Mouse (Mus musculus): ENCODE data around the gene Kat8.
"Not testable (repeated sequence)": the region's sequence is repeated elsewhere in the genome, so short reads cannot be mapped to it uniquely, and the experiment has no call there.

Gene Kat8

DNA sequence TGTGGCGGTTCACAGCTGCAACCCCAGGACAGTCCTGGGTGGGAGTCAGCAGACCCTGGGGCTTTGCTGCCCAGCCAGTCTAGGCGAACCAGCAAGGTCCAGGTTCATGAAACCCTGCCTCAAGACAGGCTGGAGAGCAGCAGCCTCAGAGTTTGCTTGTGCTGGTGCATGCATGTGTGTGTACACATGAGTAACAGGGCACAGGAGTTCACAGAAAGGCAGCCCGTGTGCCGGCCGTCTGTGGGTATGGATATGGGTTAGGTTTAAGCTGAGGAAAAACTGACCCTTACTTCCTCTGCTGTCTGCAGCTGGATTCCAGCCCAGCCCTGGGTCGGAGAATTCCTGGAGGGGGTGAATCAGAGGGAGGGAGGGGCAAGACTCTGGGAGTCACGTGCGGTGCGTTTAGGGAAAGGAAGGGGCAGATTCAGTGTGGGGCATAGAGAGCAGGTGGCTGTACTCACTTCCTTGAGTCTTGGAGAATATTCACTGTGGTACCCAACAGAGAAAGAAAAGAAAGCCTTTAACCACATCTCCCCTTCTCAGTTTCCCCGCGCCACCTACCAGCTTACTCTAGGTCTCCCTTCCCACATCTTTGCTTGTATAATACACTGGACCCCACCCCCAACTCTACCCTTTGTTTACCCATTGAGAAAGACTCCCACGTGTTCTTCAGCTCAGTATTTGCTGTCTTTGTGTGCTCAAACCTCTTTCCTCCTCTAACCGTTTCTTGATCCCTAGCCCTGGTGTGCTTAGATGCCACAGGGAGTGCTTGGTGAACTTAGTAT is 19.2 kb downstream of the Kat8 start:
- DNase-seq (ENCODE audit: low spot score in 2 of 2), result no peak

- no peak for DNase-seq (ENCODE audit: low spot score in 2 of 2)
These were observed 20.1 kb downstream of the Kat8 start for GRCm38 (mm10) chr7:127932273-127933031.

GRCm38 (mm10) chr7:127934075-127934474 is 21.8 kb downstream of the Kat8 start:
- no peak for DNase-seq (ENCODE audit: low spot score in 2 of 2)

DNA sequence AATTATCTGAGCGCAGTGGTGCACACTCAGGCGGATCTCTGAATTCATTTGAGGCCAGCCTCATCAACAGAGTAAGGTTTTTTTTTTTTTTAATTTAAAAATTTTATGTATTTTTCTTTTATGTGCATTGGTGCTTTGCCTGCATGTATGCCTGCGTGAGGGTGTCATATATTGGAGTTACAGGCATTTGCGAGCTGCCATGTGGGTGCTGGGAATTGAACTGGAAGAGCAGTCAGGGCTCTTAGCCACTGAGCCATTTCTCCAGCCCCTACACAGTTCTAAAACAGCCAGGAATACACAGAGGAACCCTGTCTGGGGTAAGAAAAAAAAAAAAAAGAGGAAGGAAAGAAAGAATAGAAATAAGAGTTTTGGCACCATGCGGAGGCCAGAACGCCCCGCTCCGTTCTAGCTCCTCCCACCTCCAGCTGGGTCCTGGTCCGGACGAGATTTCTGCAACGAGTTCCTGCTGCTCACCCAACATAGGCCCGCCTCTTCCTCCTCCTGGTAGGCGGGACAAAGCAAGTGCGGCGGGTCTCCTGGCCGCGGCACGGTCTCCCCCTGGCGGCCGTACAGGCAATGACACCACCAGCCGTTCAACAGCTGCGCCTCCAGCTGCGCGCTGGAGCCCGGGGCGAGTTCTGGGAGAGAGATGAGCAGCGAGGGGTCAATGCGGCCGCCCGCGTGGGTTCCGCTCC is 22.9 kb downstream of the Kat8 start:
- peak; percentile 92 to 97 for DNase-seq (ENCODE audit: low spot score in 2 of 2)

- DNase-seq (ENCODE audit: low spot score in 2 of 2), result no peak
These were observed 23.4 kb downstream of the Kat8 start for GRCm38 (mm10) chr7:127935748-127936159.

GRCm38 (mm10) chr7:127936216-127936884 is 24.0 kb downstream of the Kat8 start:
- no peak for DNase-seq (ENCODE audit: low spot score in 2 of 2)

- DNase-seq (ENCODE audit: low spot score in 2 of 2), result not testable (repeated sequence)
These were observed 29.8 kb downstream of the Kat8 start for GRCm38 (mm10) chr7:127942097-127942496.

- DNase-seq (ENCODE audit: low spot score in 2 of 2), result no peak
These were observed 32.3 kb downstream of the Kat8 start for GRCm38 (mm10) chr7:127944614-127945013.

DNA sequence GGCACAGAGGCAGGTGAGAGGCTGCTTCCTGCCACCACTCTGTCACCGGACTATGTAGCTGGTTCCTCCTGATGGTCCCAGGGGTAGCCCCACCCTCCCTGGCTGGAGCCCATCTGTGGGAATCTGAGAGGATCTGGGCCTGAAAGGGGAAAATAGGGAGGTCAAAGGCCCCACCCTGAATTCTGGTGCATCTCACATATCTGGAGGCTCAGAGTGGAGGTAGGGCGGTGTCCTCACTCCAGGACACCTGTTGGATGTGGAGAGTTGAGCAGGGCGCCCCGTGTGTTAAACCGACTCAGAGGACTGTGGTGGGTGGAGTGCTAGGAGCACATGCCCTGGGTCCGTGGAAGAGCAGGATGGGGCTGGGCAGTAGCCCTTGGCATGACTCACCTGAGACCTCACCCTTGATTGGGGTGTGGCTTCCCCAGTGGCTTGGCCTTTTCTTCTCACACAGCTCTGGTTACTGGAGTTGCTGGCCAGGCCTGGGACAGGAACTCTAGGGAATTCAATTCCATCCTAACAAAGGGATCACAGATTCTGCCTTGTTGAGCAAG is 34.2 kb downstream of the Kat8 start, which contains the start of gene Prss36:
TSS of gene Prss36 (minus strand) at position 256 of the 554 bp plus-strand sequence.
- DNase-seq (ENCODE audit: low spot score in 2 of 2), result no peak

GRCm38 (mm10) chr7:127952864-127953581 is 40.7 kb downstream of the Kat8 start:
- DNase-seq (ENCODE audit: low spot score in 2 of 2), result peak in 1 of 2 experiments; percentile 35

- DNase-seq (ENCODE audit: low spot score in 2 of 2), result no peak
These were observed 47.0 kb downstream of the Kat8 start for GRCm38 (mm10) chr7:127959364-127959763.

GRCm38 (mm10) chr7:127966371-127966918 is 54.1 kb downstream of the Kat8 start:
- DNase-seq (ENCODE audit: low spot score in 2 of 2), result no peak

- peak; percentile 92 to 97 for DNase-seq (ENCODE audit: low spot score in 2 of 2)
These were observed 54.9 kb downstream of the Kat8 start, which contains the start of gene Fus for GRCm38 (mm10) chr7:127967004-127967921. Gene Fus, plus strand, starts transcription at chr7:127967457.

DNA sequence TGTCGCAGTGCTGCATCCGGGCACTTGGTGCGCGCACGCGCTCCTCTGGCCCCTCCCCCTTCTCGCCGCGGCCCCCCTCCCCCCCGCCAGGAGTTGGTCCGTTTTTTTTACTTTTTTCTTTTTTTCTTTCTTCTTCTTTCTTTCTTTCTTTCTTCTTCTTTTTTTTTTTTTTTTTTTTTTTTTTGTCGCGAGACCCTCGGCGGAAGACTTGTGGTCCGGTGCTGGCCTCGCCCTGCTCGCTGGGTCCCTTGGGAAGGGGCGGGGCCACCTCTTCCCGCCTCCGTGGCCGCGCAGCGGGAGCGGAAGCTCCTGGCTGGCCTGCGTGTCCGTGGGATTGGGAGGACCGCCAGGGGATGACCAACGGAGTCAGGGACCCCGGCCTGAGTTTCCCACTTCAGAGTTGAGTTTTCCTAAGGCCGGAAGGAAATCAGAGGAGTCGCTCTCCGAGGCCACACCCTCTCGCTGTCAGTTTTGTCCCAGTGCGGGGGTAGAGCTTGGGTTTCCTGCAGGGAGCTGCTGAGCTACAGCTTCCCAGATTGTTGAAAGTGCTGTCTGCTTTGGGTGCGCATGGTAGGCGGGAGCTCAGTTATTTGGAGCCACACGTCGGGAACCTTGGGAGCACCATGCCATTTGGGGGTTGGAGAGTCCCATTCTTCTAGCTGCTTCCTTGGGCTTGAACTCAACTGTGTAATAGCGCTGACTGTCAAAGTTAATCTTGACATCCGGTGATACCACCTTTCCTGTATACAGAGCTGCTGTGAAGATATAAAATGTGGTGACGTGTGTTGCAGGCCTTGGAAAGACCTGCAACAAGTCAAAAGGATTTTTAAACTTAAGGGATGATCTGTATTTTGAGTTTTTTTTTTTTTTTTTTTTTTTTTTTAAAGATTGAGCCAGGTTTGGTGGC is 55.9 kb downstream of the Kat8 start:
- DNase-seq (ENCODE audit: low spot score in 2 of 2), result peak; percentile 51 to 62

DNA sequence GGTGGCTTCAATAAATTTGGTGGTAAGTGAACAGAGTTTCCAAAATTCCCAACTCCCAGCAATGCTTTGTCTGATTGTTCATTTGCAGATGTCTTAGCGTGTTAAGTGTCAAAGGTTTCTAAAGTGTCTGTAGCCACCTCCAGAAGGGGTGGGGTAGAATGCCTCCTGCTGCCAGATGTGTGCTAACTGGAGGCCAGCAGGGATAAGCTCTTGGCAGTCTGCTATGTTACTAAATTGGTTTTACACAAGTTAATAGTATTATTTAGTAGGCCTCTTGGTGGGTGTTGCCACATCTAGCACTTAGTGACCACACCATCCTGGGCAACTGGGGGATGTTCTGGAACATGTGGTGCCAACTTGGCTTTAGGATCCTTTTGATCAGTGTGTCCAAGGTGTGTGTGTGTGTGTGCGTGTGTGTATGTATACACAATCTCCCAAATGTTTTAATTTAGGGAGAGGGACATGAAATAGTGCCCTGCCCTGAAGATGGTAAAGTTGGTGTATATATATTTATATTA is 62.2 kb downstream of the Kat8 start:
- no peak for DNase-seq (ENCODE audit: low spot score in 2 of 2)

Measured in thymus, postnatal 10 days (tissue).